Mouse (Mus musculus) olfactory bulb, adult 2 months (tissue): Measurements from ENCODE around the gene Mat1a.

ENCODE experiments used
- CTCF ChIP-seq: fragments of 200-500 bp; IDR thresholded peaks from 2 replicates; pipeline ENCODE4 v1.5.1; 2012; ENCODE audit warnings: low read depth, mild to moderate bottlenecking, low read length, moderate library complexity; ENCODE audit not compliant: insufficient read depth
- POLR2A ChIP-seq: fragments of 200-500 bp; IDR thresholded peaks from 2 replicates; pipeline ENCODE4 v1.6.1; 2012; ENCODE audit warnings: mild to moderate bottlenecking, low read depth, low read length, moderate library complexity; ENCODE audit not compliant: insufficient read depth

DNA sequence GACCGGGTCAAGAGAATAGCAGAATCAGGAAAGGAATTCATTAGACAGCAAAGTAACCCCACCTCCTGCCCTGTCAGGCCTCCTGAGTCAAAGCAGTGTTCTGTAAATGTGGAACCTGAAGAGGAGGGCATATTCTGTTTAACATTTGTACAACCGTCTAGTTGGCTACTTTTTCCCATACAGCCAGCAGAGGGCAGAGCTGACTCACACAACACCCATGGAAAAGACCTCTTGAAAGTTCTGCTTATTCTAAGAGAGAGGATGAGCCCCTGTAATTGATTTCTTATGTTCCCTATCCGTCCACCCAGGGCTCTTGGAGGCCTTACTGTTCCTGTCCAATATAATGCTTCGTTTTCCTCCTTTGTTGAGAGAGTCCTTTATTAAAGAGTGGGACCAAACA is 23.2 kb downstream of the Mat1a start:
- TF ChIP-seq CTCF, result no peak
- no peak for TF ChIP-seq POLR2A
